Mouse (Mus musculus): ENCODE measurements around the gene Olfr876.
"Not testable (repeated sequence)": the region's sequence is repeated elsewhere in the genome, so short reads cannot be mapped to it uniquely, and the experiment has no call there.

Olfr876 gene

GRCm38 (mm10) chr9:37802731-37803130, at the start of gene Olfr876:
Olfr876 (plus strand) TSS chr9:37803031.
- in situ Hi-C loops (cut with MseI, MboI) = no loop called here

GRCm38 (mm10) chr9:37761728-37762127, 41.1 kb upstream of the Olfr876 start:
- in situ Hi-C loops (cut with MseI, MboI) = no loop called here

GRCm38 (mm10) chr9:37762541-37762940, 40.3 kb upstream of the Olfr876 start:
- in situ Hi-C loops (cut with MseI, MboI) = no loop called here

- in situ Hi-C loops (cut with MseI, MboI) = no loop called here
Measured at GRCm38 (mm10) chr9:37770661-37771060, 32.2 kb upstream of the Olfr876 start.

- in situ Hi-C loops (cut with MseI, MboI) = no loop called here
Measured at GRCm38 (mm10) chr9:37771759-37772158, 31.1 kb upstream of the Olfr876 start, which contains the start of gene Olfr875. Olfr875 (plus strand) TSS chr9:37771857.

- in situ Hi-C loops (cut with MseI, MboI) = no loop called here
Measured at GRCm38 (mm10) chr9:37782766-37783260, 20.0 kb upstream of the Olfr876 start.

GRCm38 (mm10) chr9:37783394-37784387, 19.1 kb upstream of the Olfr876 start:
- in situ Hi-C loops (cut with MseI, MboI) = not testable (repeated sequence)

GRCm38 (mm10) chr9:37786411-37786810, 16.4 kb upstream of the Olfr876 start:
- in situ Hi-C loops (cut with MseI, MboI) = no loop called here

GRCm38 (mm10) chr9:37802055-37802454, 776 bp upstream of the Olfr876 start:
- in situ Hi-C loops (cut with MseI, MboI) = no loop called here

GRCm38 (mm10) chr9:37807235-37807634, 4.4 kb downstream of the Olfr876 start:
- in situ Hi-C loops (cut with MseI, MboI) = no loop called here

- in situ Hi-C loops (cut with MseI, MboI) = no loop called here
Measured at GRCm38 (mm10) chr9:37808456-37808855, 5.6 kb downstream of the Olfr876 start.

- in situ Hi-C loops (cut with MseI, MboI) = no loop called here
Measured at GRCm38 (mm10) chr9:37808976-37809375, 6.1 kb downstream of the Olfr876 start.

- in situ Hi-C loops (cut with MseI, MboI) = no loop called here
Measured at GRCm38 (mm10) chr9:37814696-37815095, 11.9 kb downstream of the Olfr876 start.

- in situ Hi-C loops (cut with MseI, MboI) = no loop called here
Measured at GRCm38 (mm10) chr9:37829881-37830280, 27.1 kb downstream of the Olfr876 start.

- in situ Hi-C loops (cut with MseI, MboI) = no loop called here
Measured at GRCm38 (mm10) chr9:37833341-37833740, 30.5 kb downstream of the Olfr876 start.

GRCm38 (mm10) chr9:37849267-37849666, 46.4 kb downstream of the Olfr876 start:
- in situ Hi-C loops (cut with MseI, MboI) = no loop called here

GRCm38 (mm10) chr9:37853969-37854368, 51.1 kb downstream of the Olfr876 start, which contains the start of gene Olfr877:
Olfr877 (plus strand) TSS chr9:37854269.
- in situ Hi-C loops (cut with MseI, MboI) = no loop called here
